Mouse (Mus musculus): ENCODE data around the gene Cul7. TPM values are rescaled to one million over a fixed set of nuclear protein-coding genes. Genes with fewer than 3 reads are reported as not detected.

Gene Cul7
- total RNA-seq, 4 experiments from 2014 or later, result 28.0 to 33.6 (median 32.5) TPM

- DNase-seq (ENCODE audit: low spot score in 2 of 2), result no peak
Observed at GRCm38 (mm10) chr17:46628471-46628790, 21.7 kb upstream of the Cul7 start.

GRCm38 (mm10) chr17:46628791-46629684, 21.1 kb upstream of the Cul7 start, which contains the start of gene Ptk7:
TSS of gene Ptk7 (minus strand) at chr17:46629504.
- peak in 1 of 2 experiments; percentile 32 for DNase-seq (ENCODE audit: low spot score in 2 of 2)

GRCm38 (mm10) chr17:46629685-46630441, 20.3 kb upstream of the Cul7 start:
- no peak for DNase-seq (ENCODE audit: low spot score in 2 of 2)

GRCm38 (mm10) chr17:46636831-46637523, 13.2 kb upstream of the Cul7 start:
- DNase-seq (ENCODE audit: low spot score in 2 of 2), result no peak

GRCm38 (mm10) chr17:46639929-46640328, 10.2 kb upstream of the Cul7 start:
- DNase-seq (ENCODE audit: low spot score in 2 of 2), result no peak

GRCm38 (mm10) chr17:46642060-46642459, 8.1 kb upstream of the Cul7 start:
- no peak for DNase-seq (ENCODE audit: low spot score in 2 of 2)

GRCm38 (mm10) chr17:46644152-46644805, 5.9 kb upstream of the Cul7 start:
- DNase-seq (ENCODE audit: low spot score in 2 of 2), result no peak

- no peak for DNase-seq (ENCODE audit: low spot score in 2 of 2)
Observed at GRCm38 (mm10) chr17:46644916-46645475, 5.1 kb upstream of the Cul7 start.

- DNase-seq (ENCODE audit: low spot score in 2 of 2), result peak; percentile 98 to 99
Observed at GRCm38 (mm10) chr17:46645561-46646321, 4.4 kb upstream of the Cul7 start, which contains the start of the genes Klc4 and Mrpl2. TSS of gene Klc4 (minus strand) at chr17:46646022. TSS of gene Mrpl2 (plus strand) at chr17:46646229.

- DNase-seq (ENCODE audit: low spot score in 2 of 2), result no peak
Observed at GRCm38 (mm10) chr17:46646322-46646662, 3.8 kb upstream of the Cul7 start.

- DNase-seq (ENCODE audit: low spot score in 2 of 2), result no peak
Observed at GRCm38 (mm10) chr17:46647279-46647678, 2.9 kb upstream of the Cul7 start.

GRCm38 (mm10) chr17:46648436-46648835, 1.7 kb upstream of the Cul7 start:
- no peak for DNase-seq (ENCODE audit: low spot score in 2 of 2)

GRCm38 (mm10) chr17:46649811-46650210, 326 bp upstream of the Cul7 start:
- no peak for DNase-seq (ENCODE audit: low spot score in 2 of 2)

GRCm38 (mm10) chr17:46651292-46651691, 1.2 kb downstream of the Cul7 start:
- DNase-seq (ENCODE audit: low spot score in 2 of 2), result no peak

GRCm38 (mm10) chr17:46651755-46652547, 1.8 kb downstream of the Cul7 start:
- no peak for DNase-seq (ENCODE audit: low spot score in 2 of 2)

GRCm38 (mm10) chr17:46656054-46656453, 5.9 kb downstream of the Cul7 start:
- no peak for DNase-seq (ENCODE audit: low spot score in 2 of 2)

GRCm38 (mm10) chr17:46661351-46661750, 11.2 kb downstream of the Cul7 start:
- no peak for DNase-seq (ENCODE audit: low spot score in 2 of 2)

GRCm38 (mm10) chr17:46661981-46662380, 11.8 kb downstream of the Cul7 start:
- DNase-seq (ENCODE audit: low spot score in 2 of 2), result no peak

GRCm38 (mm10) chr17:46662730-46663129, 12.6 kb downstream of the Cul7 start:
- DNase-seq (ENCODE audit: low spot score in 2 of 2), result no peak

All from left cerebral cortex, adult 8-10 months (tissue).